Mouse (Mus musculus) midbrain, embryonic 15.5 days (tissue): ENCODE results near the gene Bola2. TPM values are rescaled to one million over a fixed set of nuclear protein-coding genes. Genes with fewer than 3 reads are reported as not detected.

Experiments used
- ATAC-seq: fragments of 200-750 bp; cut with Nextera tagmentation; replicated peaks from 2 replicates; pipeline ENCODE4 v1.8.0; 2017; ENCODE audit warnings: moderate TSS enrichment
- H3K27ac ChIP-seq: fragments of 300-500 bp; sonication (generic); 2 replicates; pipeline ENCODE4 v1.5.1; 2015; ENCODE audit warnings: mild to moderate bottlenecking, inconsistent platforms
- H3K27me3 ChIP-seq: fragments of 300-500 bp; sonication (generic); replicated peaks from 2 replicates; pipeline ENCODE4 v1.6.1; 2015; ENCODE audit warnings: inconsistent platforms
- H3K36me3 ChIP-seq: fragments of 300-500 bp; sonication (generic); replicated peaks from 2 replicates; pipeline ENCODE4 v1.6.1; 2015; ENCODE audit warnings: inconsistent platforms
- H3K4me1 ChIP-seq: fragments of 300-500 bp; sonication (generic); 2 replicates; pipeline ENCODE4 v1.6.1; 2015; ENCODE audit warnings: inconsistent platforms
- H3K4me2 ChIP-seq: fragments of 300-500 bp; sonication (generic); 2 replicates; pipeline ENCODE4 v1.6.1; 2015; ENCODE audit warnings: inconsistent platforms, mild to moderate bottlenecking, moderate library complexity
- H3K4me3 ChIP-seq: fragments of 300-500 bp; sonication (generic); 2 replicates; pipeline ENCODE4 v1.5.1; 2015; ENCODE audit warnings: mild to moderate bottlenecking, inconsistent platforms
- H3K9ac ChIP-seq: fragments of 300-500 bp; sonication (generic); 2 replicates; pipeline ENCODE4 v1.6.1; 2015; ENCODE audit warnings: mild to moderate bottlenecking, inconsistent platforms
- H3K9me3 ChIP-seq: fragments of 300-500 bp; sonication (generic); 2 replicates; pipeline ENCODE4 v1.6.1; 2016; ENCODE audit warnings: inconsistent platforms
- whole genome bisulfite sequencing: fragments of 180-500 bp; shearing (Covaris S2); methylation state at CpG from one replicate; pipeline ENCODE4 v1.1.7; 2015; ENCODE audit warnings: mixed read lengths; 5-methylcytosine and 5-hydroxymethylcytosine counted together
- polyA plus RNA-seq: library from polyadenylated mRNA; unstranded; fragments of >200 nt; fragmentation: Nextera tagmentation; extraction: Ambion mirVana; gene quantifications from 2 replicates; pipeline ENCODE4 v1.2.1, GENCODE M21; 2015

The Bola2 gene
- polyA plus RNA-seq, result 116 and 126 TPM in 2 replicates

GRCm38 (mm10) chr7:126695210-126695611, at the start of gene Bola2:
Gene Bola2, plus strand, starts transcription at chr7:126695401.
- peak; percentile 35 for ATAC-seq
- WGBS, result under 1% methylated on average over 31 of the region's 31 CpGs
- Histone ChIP-seq H3K27ac (peak within 1 kb of the TSS; percentile 91), H3K36me3 (peaks cover 12% of the 10 kb centered on the region), H3K9ac (peak within 1 kb of the TSS; percentile 77), H3K9me3 (no peaks in the 10 kb centered on the region), H3K4me1 (peaks cover 36% of the 10 kb centered on the region), H3K4me3 (peak within 1 kb of the TSS; percentile 81), H3K27me3 (no peaks in the 10 kb centered on the region), H3K4me2 (peak within 1 kb of the TSS; percentile 89)

GRCm38 (mm10) chr7:126645708-126646107, 49.5 kb upstream of the Bola2 start:
- Histone ChIP-seq H3K4me1 (peaks cover 13% of the 10 kb centered on the region; the same call in 1 of the 2 replicates), H3K36me3 (no peaks in the 10 kb centered on the region), H3K9ac (no peak overlapping the region), H3K27ac (no peak overlapping the region), H3K27me3 (no peaks in the 10 kb centered on the region), H3K4me3 (no peak overlapping the region), H3K9me3 (no peaks in the 10 kb centered on the region), H3K4me2 (no peak overlapping the region)
- WGBS, result 68% methylated on average over 5 of the region's 5 CpGs
- no peak for ATAC-seq

- Histone ChIP-seq H3K36me3 (no peaks in the 10 kb centered on the region), H3K27ac (peak overlapping the region; percentile 95), H3K9me3 (no peaks in the 10 kb centered on the region), H3K27me3 (no peaks in the 10 kb centered on the region), H3K4me3 (peak overlapping the region; percentile 64), H3K4me1 (peaks cover 15% of the 10 kb centered on the region), H3K9ac (no peak overlapping the region), H3K4me2 (peak overlapping the region; percentile 58)
- ATAC-seq, result no peak
- 80% methylated on average over 4 of the region's 4 CpGs for WGBS
These were observed 46.7 kb upstream of the Bola2 start for GRCm38 (mm10) chr7:126648486-126648885.

GRCm38 (mm10) chr7:126649231-126650051, 45.8 kb upstream of the Bola2 start, which contains the start of gene Sgf29:
Gene Sgf29, plus strand, starts transcription at chr7:126649309.
- ATAC-seq, result peak; percentile 98
- H3K27me3 ChIP-seq, result no peaks in the 10 kb centered on the region
- peak within 1 kb of the TSS; percentile 71 for H3K9ac ChIP-seq
- WGBS, result 1% methylated on average over 57 of the region's 57 CpGs
- peaks cover 15% of the 10 kb centered on the region for H3K4me1 ChIP-seq
- H3K36me3 ChIP-seq, result no peaks in the 10 kb centered on the region
- peak within 1 kb of the TSS; percentile 95 for H3K27ac ChIP-seq
- H3K4me2 ChIP-seq, result peak within 1 kb of the TSS; percentile 58
- peak within 1 kb of the TSS; percentile 64 for H3K4me3 ChIP-seq
- H3K9me3 ChIP-seq, result no peaks in the 10 kb centered on the region

GRCm38 (mm10) chr7:126650852-126651251, 44.3 kb upstream of the Bola2 start:
- H3K9ac ChIP-seq, result no peak overlapping the region
- H3K4me1 ChIP-seq, result peaks cover 15% of the 10 kb centered on the region
- WGBS, result 81% methylated on average over 2 of the region's 2 CpGs
- no peaks in the 10 kb centered on the region for H3K9me3 ChIP-seq
- no peak overlapping the region for H3K4me3 ChIP-seq
- H3K27ac ChIP-seq, result no peak overlapping the region
- no peak overlapping the region for H3K4me2 ChIP-seq
- no peak for ATAC-seq
- H3K36me3 ChIP-seq, result no peaks in the 10 kb centered on the region
- H3K27me3 ChIP-seq, result no peaks in the 10 kb centered on the region

- no peaks in the 10 kb centered on the region for H3K27me3 ChIP-seq
- peaks cover 9% of the 10 kb centered on the region; the same call in 1 of the 2 replicates for H3K4me1 ChIP-seq
- no peak overlapping the region for H3K9ac ChIP-seq
- H3K4me2 ChIP-seq, result no peak overlapping the region
- no peaks in the 10 kb centered on the region for H3K9me3 ChIP-seq
- H3K36me3 ChIP-seq, result no peaks in the 10 kb centered on the region
- H3K4me3 ChIP-seq, result no peak overlapping the region
- no peak for ATAC-seq
- WGBS, result 93% methylated on average over 2 of the region's 2 CpGs
- H3K27ac ChIP-seq, result no peak overlapping the region
These were observed 41.2 kb upstream of the Bola2 start for GRCm38 (mm10) chr7:126653991-126654390.

- H3K9ac ChIP-seq, result no peak overlapping the region
- H3K4me2 ChIP-seq, result no peak overlapping the region
- 91% methylated on average over 3 of the region's 3 CpGs for WGBS
- no peak overlapping the region for H3K4me3 ChIP-seq
- H3K4me1 ChIP-seq, result peaks cover 2% of the 10 kb centered on the region; the same call in 1 of the 2 replicates
- ATAC-seq, result no peak
- H3K27ac ChIP-seq, result no peak overlapping the region
- H3K9me3 ChIP-seq, result no peaks in the 10 kb centered on the region
- no peaks in the 10 kb centered on the region for H3K36me3 ChIP-seq
- H3K27me3 ChIP-seq, result no peaks in the 10 kb centered on the region
These were observed 39.5 kb upstream of the Bola2 start for GRCm38 (mm10) chr7:126655695-126656094.

- no peaks in the 10 kb centered on the region for H3K9me3 ChIP-seq
- no peak for ATAC-seq
- 93% methylated on average over 1 of the region's 1 CpGs for WGBS
These were observed 37.7 kb upstream of the Bola2 start for GRCm38 (mm10) chr7:126657522-126657921.

GRCm38 (mm10) chr7:126659771-126660170, 35.4 kb upstream of the Bola2 start:
- Histone ChIP-seq H3K9me3 (no peaks in the 10 kb centered on the region), H3K9ac (no peak overlapping the region), H3K27ac (no peak overlapping the region), H3K4me3 (no peak overlapping the region), H3K36me3 (peaks cover 7% of the 10 kb centered on the region), H3K4me2 (no peak overlapping the region), H3K4me1 (no peaks in the 10 kb centered on the region), H3K27me3 (no peaks in the 10 kb centered on the region)
- no peak for ATAC-seq
- WGBS, result 87% methylated on average over 3 of the region's 3 CpGs

More at GRCm38 (mm10) chr7:126657522-126657921, 37.7 kb upstream of the Bola2 start:
- H3K27ac ChIP-seq, result no peak overlapping the region
- no peak overlapping the region for H3K4me3 ChIP-seq
- H3K4me2 ChIP-seq, result no peak overlapping the region
- no peaks in the 10 kb centered on the region for H3K36me3 ChIP-seq
- H3K9ac ChIP-seq, result no peak overlapping the region
- H3K4me1 ChIP-seq, result no peaks in the 10 kb centered on the region
- H3K27me3 ChIP-seq, result no peaks in the 10 kb centered on the region

- H3K4me2 ChIP-seq, result no peak overlapping the region
- no peaks in the 10 kb centered on the region for H3K9me3 ChIP-seq
- peaks cover 14% of the 10 kb centered on the region for H3K36me3 ChIP-seq
- H3K4me3 ChIP-seq, result no peak overlapping the region
- WGBS, result 80% methylated on average over 8 of the region's 8 CpGs
- no peak for ATAC-seq
- H3K9ac ChIP-seq, result no peak overlapping the region
- H3K27ac ChIP-seq, result no peak overlapping the region
- no peaks in the 10 kb centered on the region for H3K4me1 ChIP-seq
- H3K27me3 ChIP-seq, result no peaks in the 10 kb centered on the region
These were observed 31.6 kb upstream of the Bola2 start for GRCm38 (mm10) chr7:126663646-126664045.

- H3K27ac ChIP-seq, result no peak overlapping the region
- H3K9ac ChIP-seq, result no peak overlapping the region
- WGBS, result 94% methylated on average over 3 of the region's 3 CpGs
- ATAC-seq, result no peak
- H3K4me1 ChIP-seq, result no peaks in the 10 kb centered on the region
- H3K27me3 ChIP-seq, result no peaks in the 10 kb centered on the region
- H3K4me3 ChIP-seq, result no peak overlapping the region
- H3K36me3 ChIP-seq, result peaks cover 14% of the 10 kb centered on the region
- H3K4me2 ChIP-seq, result no peak overlapping the region
- H3K9me3 ChIP-seq, result no peaks in the 10 kb centered on the region
These were observed 29.9 kb upstream of the Bola2 start for GRCm38 (mm10) chr7:126665269-126665668.

- Histone ChIP-seq H3K9me3 (no peaks in the 10 kb centered on the region), H3K9ac (no peak overlapping the region), H3K4me2 (no peak overlapping the region), H3K4me3 (no peak overlapping the region), H3K4me1 (no peaks in the 10 kb centered on the region), H3K27me3 (no peaks in the 10 kb centered on the region), H3K27ac (no peak overlapping the region), H3K36me3 (peaks cover 20% of the 10 kb centered on the region)
- no peak for ATAC-seq
- WGBS, result 86% methylated on average over 9 of the region's 9 CpGs
These were observed 27.6 kb upstream of the Bola2 start for GRCm38 (mm10) chr7:126667495-126668090.
